Mouse (Mus musculus) limb, embryonic 10.5 days (tissue): ENCODE measurements around the gene Ppp4r3a. TPM values are rescaled to one million over a fixed set of nuclear protein-coding genes. Genes with fewer than 3 reads are reported as not detected.
"Not testable (repeated sequence)": the region's sequence is repeated elsewhere in the genome, so short reads cannot be mapped to it uniquely, and the experiment has no call there.

Experiments used
- DNase-seq: peaks from one replicate; pipeline ENCODE4 v3.0.0-alpha.2; 2017; ENCODE audit warnings: low spot score
- H3K27ac ChIP-seq: fragments of 300-500 bp; sonication (generic); 2 replicates; pipeline ENCODE4 v1.5.1; 2016; ENCODE audit warnings: mild to moderate bottlenecking
- H3K27me3 ChIP-seq: fragments of 300-500 bp; sonication (generic); 2 replicates; pipeline ENCODE4 v1.6.1; 2016; ENCODE audit warnings: low read depth, mild to moderate bottlenecking; ENCODE audit not compliant: poor library complexity, severe bottlenecking
- H3K36me3 ChIP-seq: fragments of 300-500 bp; sonication (generic); 2 replicates; pipeline ENCODE4 v1.6.1; 2016; ENCODE audit warnings: mild to moderate bottlenecking, moderate library complexity
- H3K4me1 ChIP-seq: fragments of 300-500 bp; sonication (generic); 2 replicates; pipeline ENCODE4 v1.6.1; 2016
- H3K4me3 ChIP-seq: fragments of 300-500 bp; sonication (generic); 2 replicates; pipeline ENCODE4 v1.5.1; 2016; ENCODE audit warnings: mild to moderate bottlenecking, moderate library complexity
- H3K9me3 ChIP-seq: fragments of 300-500 bp; sonication (generic); replicated peaks from 2 replicates; pipeline ENCODE4 v1.6.1; 2016; ENCODE audit warnings: mild to moderate bottlenecking
- WGBS: fragments of 180-500 bp; shearing (Covaris S2); methylation state at CpG from one replicate; pipeline ENCODE4 v1.1.7; 2016; 5-methylcytosine and 5-hydroxymethylcytosine counted together
- polyA plus RNA-seq: library from polyadenylated mRNA; unstranded; fragments of >200 nt; fragmentation: Nextera tagmentation; extraction: Ambion mirVana; gene quantifications from 2 replicates; pipeline ENCODE4 v1.2.1, GENCODE M21; 2016

Ppp4r3a gene
- polyA plus RNA-seq = 59.1 and 63.1 TPM in 2 replicates

DNA sequence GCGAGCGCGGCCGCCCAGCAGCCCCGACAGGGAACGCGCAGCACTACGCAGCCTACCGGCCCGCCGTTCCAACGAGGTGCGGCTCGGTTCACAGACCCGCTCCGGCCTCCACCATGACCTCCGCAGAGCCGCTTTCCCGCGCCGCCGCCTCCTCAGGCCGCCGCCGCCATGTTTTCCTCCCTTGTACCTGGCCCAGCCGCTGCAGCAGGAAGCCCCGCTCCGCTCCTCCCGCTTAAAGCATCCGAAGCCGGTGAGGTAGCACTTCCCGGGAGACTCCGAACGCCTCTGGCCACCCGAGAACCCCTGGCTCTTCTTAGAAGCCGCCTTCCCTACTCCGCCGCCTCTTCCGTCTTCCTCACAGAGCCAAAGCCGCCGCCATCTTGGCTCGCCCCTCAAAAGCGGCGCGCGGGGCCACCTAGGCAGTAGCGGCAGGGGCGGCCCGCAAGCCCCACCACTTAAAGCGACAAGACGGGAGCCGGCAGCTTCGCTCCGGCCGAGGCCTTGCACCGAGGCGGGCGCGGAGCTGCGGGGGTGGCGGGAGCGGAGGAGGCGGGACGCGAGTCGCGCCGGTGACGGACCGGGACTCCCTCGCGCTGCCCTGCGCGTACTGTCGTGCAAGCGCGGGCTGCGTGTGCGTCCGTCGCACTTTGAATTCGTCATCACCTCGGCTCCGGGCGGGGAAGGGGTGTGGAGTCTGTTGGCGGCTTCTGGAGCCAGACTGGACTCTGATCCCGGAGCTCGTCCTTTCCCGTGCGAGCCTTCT lies at the start of gene Ppp4r3a:
TSS of gene Ppp4r3a (minus strand) at position 627 of the 763 bp plus-strand sequence.
- Histone ChIP-seq H3K4me3 (peak within 1 kb of the TSS; percentile 85), H3K4me1 (peaks cover 16% of the 10 kb centered on the region; the same call in 1 of the 2 replicates), H3K36me3 (peaks cover 32% of the 10 kb centered on the region), H3K27me3 (no peaks in the 10 kb centered on the region), H3K9me3 (no peaks in the 10 kb centered on the region), H3K27ac (peak within 1 kb of the TSS; percentile 99)
- WGBS = under 1% methylated on average over 90 of the region's 90 CpGs
- DNase-seq = peak; percentile 98

GRCm38 (mm10) chr12:101123013-101123412 lies 39.5 kb upstream of the Ppp4r3a start:
- no peaks in the 10 kb centered on the region for H3K36me3 ChIP-seq
- no peak overlapping the region for H3K27ac ChIP-seq
- no peak overlapping the region for H3K4me3 ChIP-seq
- no peaks in the 10 kb centered on the region for H3K4me1 ChIP-seq
- 23% methylated on average over 1 of the region's 1 CpGs for WGBS
- no peaks in the 10 kb centered on the region for H3K9me3 ChIP-seq
- no peaks in the 10 kb centered on the region for H3K27me3 ChIP-seq
- DNase-seq = no peak

- H3K27me3 ChIP-seq, H3K27ac ChIP-seq, DNase-seq, H3K9me3 ChIP-seq, H3K4me1 ChIP-seq, H3K36me3 ChIP-seq, H3K4me3 ChIP-seq: not testable (repeated sequence)
- WGBS = 77% methylated on average over 4 of the region's 4 CpGs
These were observed 38.6 kb upstream of the Ppp4r3a start for GRCm38 (mm10) chr12:101122066-101122465.

GRCm38 (mm10) chr12:101109794-101110585 lies 26.5 kb upstream of the Ppp4r3a start:
- WGBS = 88% methylated on average over 3 of the region's 3 CpGs

GRCm38 (mm10) chr12:101107722-101108121 lies 24.2 kb upstream of the Ppp4r3a start:
- H3K9me3 ChIP-seq = no peaks in the 10 kb centered on the region
- peaks cover 8% of the 10 kb centered on the region; the same call in 1 of the 2 replicates for H3K4me1 ChIP-seq
- WGBS = 76% methylated on average over 1 of the region's 1 CpGs
- no peaks in the 10 kb centered on the region for H3K36me3 ChIP-seq
- no peaks in the 10 kb centered on the region for H3K27me3 ChIP-seq
- no peak for DNase-seq
- H3K27ac ChIP-seq = no peak overlapping the region
- H3K4me3 ChIP-seq = no peak overlapping the region

More at GRCm38 (mm10) chr12:101109794-101110585, 26.5 kb upstream of the Ppp4r3a start:
- H3K4me3 ChIP-seq, H3K36me3 ChIP-seq, H3K9me3 ChIP-seq, H3K4me1 ChIP-seq, DNase-seq, H3K27me3 ChIP-seq, H3K27ac ChIP-seq: not testable (repeated sequence)

DNA sequence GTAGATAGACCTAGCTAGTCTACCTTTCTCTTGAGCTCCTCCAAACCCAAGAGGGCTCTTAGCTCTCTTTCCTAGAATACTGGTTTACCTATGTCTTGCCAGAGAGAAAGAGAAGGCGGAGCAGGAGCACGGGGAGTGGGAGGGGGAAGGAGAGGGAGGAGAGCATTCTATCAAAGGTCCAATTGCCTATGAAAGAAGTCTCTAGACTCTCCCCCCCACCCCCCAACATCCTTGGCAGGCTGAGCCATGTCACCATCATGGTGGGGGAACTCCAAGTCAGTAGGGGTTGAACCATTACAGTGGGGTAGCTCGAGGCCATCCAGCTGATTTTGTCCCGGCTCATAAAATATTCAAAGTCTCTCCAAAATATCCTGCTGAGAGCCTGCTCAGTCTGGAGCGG lies 22.1 kb upstream of the Ppp4r3a start:
- H3K9me3 ChIP-seq = no peaks in the 10 kb centered on the region
- peaks cover 8% of the 10 kb centered on the region; the same call in 1 of the 2 replicates for H3K4me1 ChIP-seq
- DNase-seq = no peak
- H3K36me3 ChIP-seq = no peaks in the 10 kb centered on the region
- H3K4me3 ChIP-seq = no peak overlapping the region
- H3K27me3 ChIP-seq = no peaks in the 10 kb centered on the region
- no peak overlapping the region for H3K27ac ChIP-seq
- 38% methylated on average over 5 of the region's 5 CpGs for WGBS

GRCm38 (mm10) chr12:101102648-101103047 lies 19.1 kb upstream of the Ppp4r3a start:
- Histone ChIP-seq H3K9me3 (no peaks in the 10 kb centered on the region), H3K27ac (no peak overlapping the region), H3K4me1 (peaks cover 8% of the 10 kb centered on the region; the same call in 1 of the 2 replicates), H3K36me3 (no peaks in the 10 kb centered on the region), H3K4me3 (no peak overlapping the region), H3K27me3 (no peaks in the 10 kb centered on the region)
- 74% methylated on average over 3 of the region's 3 CpGs for WGBS
- DNase-seq = peak; percentile 49

GRCm38 (mm10) chr12:101093678-101094077 lies 10.2 kb upstream of the Ppp4r3a start:
- H3K9me3 ChIP-seq, H3K27me3 ChIP-seq, H3K27ac ChIP-seq, H3K4me1 ChIP-seq, H3K36me3 ChIP-seq, DNase-seq, H3K4me3 ChIP-seq: not testable (repeated sequence)
- 69% methylated on average over 3 of the region's 3 CpGs for WGBS

DNA sequence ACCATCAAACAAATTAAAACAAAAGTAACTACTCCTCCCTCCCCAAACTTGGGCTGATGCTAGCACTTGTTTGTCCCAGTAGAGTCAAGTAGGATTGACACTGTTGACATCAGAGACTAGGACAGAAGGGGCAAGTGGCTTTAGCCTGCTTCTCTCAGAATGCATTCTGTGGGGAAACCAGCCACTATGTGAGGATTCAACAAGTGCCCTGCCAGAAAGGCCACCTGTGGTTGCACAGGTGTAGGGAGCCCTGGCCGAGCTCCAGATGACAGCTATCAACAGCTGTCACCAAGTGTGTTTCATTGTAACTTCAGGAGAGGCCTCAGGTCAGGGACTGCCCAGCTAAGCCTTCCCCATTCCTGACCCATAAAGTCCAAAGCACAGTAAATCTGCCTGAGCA lies 6.5 kb upstream of the Ppp4r3a start:
- Histone ChIP-seq H3K27me3 (no peaks in the 10 kb centered on the region), H3K4me1 (no peaks in the 10 kb centered on the region), H3K4me3 (no peak overlapping the region)

DNA sequence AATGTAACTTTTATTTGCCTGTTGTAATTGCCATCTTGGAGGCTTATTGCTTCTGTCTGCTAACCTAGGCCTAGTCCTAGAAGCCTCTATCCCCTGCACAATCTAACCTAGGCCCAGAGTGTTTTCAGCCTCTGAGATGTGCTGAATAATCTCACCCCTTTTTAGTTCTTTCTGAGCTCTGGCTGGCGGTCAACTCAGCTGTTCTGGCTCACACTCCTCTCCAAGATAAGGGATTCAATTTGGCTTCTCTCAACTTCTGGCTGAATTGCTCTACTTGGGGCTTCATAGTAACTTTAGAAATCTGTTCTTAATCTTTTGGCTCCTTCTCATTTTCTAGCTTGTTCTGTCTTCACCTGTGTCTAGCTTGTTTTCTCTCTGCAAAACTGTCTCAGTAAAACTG lies 3.9 kb upstream of the Ppp4r3a start:
- H3K4me3 ChIP-seq = no peak overlapping the region
- H3K27ac ChIP-seq = no peak overlapping the region
- 85% methylated on average over 1 of the region's 1 CpGs for WGBS
- H3K4me1 ChIP-seq = peaks cover 4% of the 10 kb centered on the region; the same call in 1 of the 2 replicates
- DNase-seq = no peak
- no peaks in the 10 kb centered on the region for H3K36me3 ChIP-seq
- H3K9me3 ChIP-seq = no peaks in the 10 kb centered on the region
- H3K27me3 ChIP-seq = no peaks in the 10 kb centered on the region

More for the DNA sequence above, 6.5 kb upstream of the Ppp4r3a start:
- Histone ChIP-seq H3K27ac (no peak overlapping the region), H3K36me3 (no peaks in the 10 kb centered on the region), H3K9me3 (no peaks in the 10 kb centered on the region)
- 75% methylated on average over 1 of the region's 1 CpGs for WGBS
- DNase-seq = no peak

- no peak overlapping the region; the same call in 1 of the 2 replicates for H3K27ac ChIP-seq
- H3K4me1 ChIP-seq = peaks cover 16% of the 10 kb centered on the region; the same call in 1 of the 2 replicates
- peak overlapping the region; percentile 85; the same call in 1 of the 2 replicates for H3K4me3 ChIP-seq
- no peak for DNase-seq
- peaks cover 16% of the 10 kb centered on the region for H3K36me3 ChIP-seq
- H3K27me3 ChIP-seq = no peaks in the 10 kb centered on the region
- no peaks in the 10 kb centered on the region for H3K9me3 ChIP-seq
- WGBS = 91% methylated on average over 9 of the region's 9 CpGs
These were observed 1.6 kb upstream of the Ppp4r3a start for GRCm38 (mm10) chr12:101084881-101085666.

DNA sequence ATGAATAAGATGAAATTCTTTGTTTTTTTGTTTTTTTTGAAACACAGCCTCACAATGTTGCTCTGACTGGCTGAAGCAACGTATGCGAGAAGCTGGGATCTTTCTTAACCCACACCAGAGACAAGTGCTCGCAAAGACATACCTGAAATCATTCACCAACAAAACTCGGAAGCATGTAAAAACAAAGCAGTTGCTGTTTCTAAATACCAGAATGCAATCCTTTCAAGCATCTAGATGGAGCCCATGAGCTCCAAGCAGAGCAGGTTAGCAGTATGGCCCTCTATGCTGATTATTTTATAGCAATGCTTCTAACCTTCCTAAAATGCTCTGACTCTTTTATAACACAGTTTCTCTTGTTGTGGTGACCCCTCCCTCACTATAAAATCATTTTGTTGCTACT lies 735 bp upstream of the Ppp4r3a start:
- no peak for DNase-seq

More for the DNA sequence above, 735 bp upstream of the Ppp4r3a start:
- Histone ChIP-seq H3K36me3 (peaks cover 23% of the 10 kb centered on the region), H3K27me3 (no peaks in the 10 kb centered on the region), H3K4me3 (peak overlapping the region; percentile 85), H3K9me3 (no peaks in the 10 kb centered on the region), H3K4me1 (peaks cover 16% of the 10 kb centered on the region; the same call in 1 of the 2 replicates), H3K27ac (peak overlapping the region; percentile 99)
- 31% methylated on average over 4 of the region's 4 CpGs for WGBS
